Mouse (Mus musculus) heart, embryonic 14.5 days (tissue): ENCODE data around the gene Lrrc9. TPM values are rescaled to one million over a fixed set of nuclear protein-coding genes. Genes with fewer than 3 reads are reported as not detected.

Source experiments
- ATAC-seq: fragments of 200-750 bp; cut with Nextera tagmentation; 2 replicates; pipeline ENCODE4 v1.8.0; 2017; ENCODE audit warnings: low read depth, moderate TSS enrichment; ENCODE audit not compliant: insufficient number of reproducible peaks, insufficient read depth, low FRiP score
- H3K27ac ChIP-seq, 2 experiments: fragments of 200-500 bp in 1 of 2; fragments of 300-500 bp in 1 of 2; sonication (generic) in 1 of 2; replicated peaks in 1 of 2; 2 replicates each; pipeline ENCODE4 v1.5.1; 2012 to 2014; ENCODE audit warnings: low read depth in 2 of 2, low read length in 2 of 2, control low read depth in 1 of 2, mild to moderate bottlenecking in 1 of 2, mixed read lengths in 1 of 2; ENCODE audit not compliant: control insufficient read depth in 1 of 2, insufficient read depth in 1 of 2
- H3K27me3 ChIP-seq: fragments of 300-500 bp; sonication (generic); 2 replicates; pipeline ENCODE4 v1.6.1; 2014; ENCODE audit warnings: mild to moderate bottlenecking, low read length, control low read depth; ENCODE audit not compliant: control insufficient read depth, insufficient read depth
- H3K36me3 ChIP-seq: fragments of 300-500 bp; sonication (generic); 2 replicates; pipeline ENCODE4 v1.6.1; 2014; ENCODE audit warnings: mild to moderate bottlenecking, control low read depth, low read length, mixed read lengths; ENCODE audit not compliant: control insufficient read depth, insufficient read depth
- H3K4me1 ChIP-seq, 2 experiments: fragments of 200-500 bp in 1 of 2; fragments of 300-500 bp in 1 of 2; sonication (generic) in 1 of 2; 2 replicates each; pipeline ENCODE4 v1.6.1; 2012 to 2014; ENCODE audit warnings: low read length in 2 of 2, control low read depth in 1 of 2, mixed read lengths in 1 of 2; ENCODE audit not compliant: control insufficient read depth in 2 of 2, insufficient read depth in 2 of 2
- H3K4me2 ChIP-seq: fragments of 300-500 bp; sonication (generic); 2 replicates; pipeline ENCODE4 v1.6.1; 2014; ENCODE audit warnings: mild to moderate bottlenecking, low read length
- H3K4me3 ChIP-seq, 2 experiments: fragments of 200-500 bp in 1 of 2; fragments of 300-500 bp in 1 of 2; sonication (generic) in 1 of 2; 2 replicates each; pipeline ENCODE4 v1.5.1; 2012 to 2014; ENCODE audit warnings: low read length in 2 of 2, mild to moderate bottlenecking in 2 of 2, control low read depth in 1 of 2, low read depth in 1 of 2, moderate library complexity in 1 of 2; ENCODE audit not compliant: control insufficient read depth in 1 of 2, insufficient read depth in 1 of 2
- H3K9ac ChIP-seq: fragments of 300-500 bp; sonication (generic); 2 replicates; pipeline ENCODE4 v1.6.1; 2014; ENCODE audit warnings: mild to moderate bottlenecking, low read length
- H3K9me3 ChIP-seq: fragments of 300-500 bp; sonication (generic); 2 replicates; pipeline ENCODE4 v1.6.1; 2016; ENCODE audit warnings: low read length, control low read depth; ENCODE audit not compliant: control insufficient read depth
- WGBS: fragments of 180-500 bp; shearing (Covaris S2); extraction: QIAGEN DNeasy Blood & Tissue Kit; methylation state at CpG from one replicate; pipeline ENCODE4 v1.1.7; 2014; 5-methylcytosine and 5-hydroxymethylcytosine counted together
- polyA plus RNA-seq: library from polyadenylated mRNA; unstranded; fragments of >200 nt; fragmentation: Nextera tagmentation; extraction: Ambion mirVana; gene quantifications from 2 replicates; pipeline ENCODE4 v1.2.1, GENCODE M21; 2014

The Lrrc9 gene
- polyA plus RNA-seq = 0.77 and 1.1 TPM in 2 replicates

GRCm38 (mm10) chr12:72441839-72442576 lies at the start of gene Lrrc9:
Lrrc9 (plus strand) TSS chr12:72441866.
- Histone ChIP-seq H3K4me3 (peak within 1 kb of the TSS; percentile 44 to 54), H3K27ac (0 out of 4 replicates have a peak within 1 kb of the TSS, but pooled peaks of 1 of the 2 experiments have one; percentile 47), H3K4me1 (no peaks in the 10 kb centered on the region; a peak in 1 of 4 replicates), H3K36me3 (no peaks in the 10 kb centered on the region), H3K27me3 (no peaks in the 10 kb centered on the region), H3K9me3 (no peaks in the 10 kb centered on the region), H3K4me2 (peak within 1 kb of the TSS; percentile 94), H3K9ac (peak within 1 kb of the TSS; percentile 73)
- peak; percentile 69 for ATAC-seq
- WGBS = 1% methylated on average over 31 of the region's 31 CpGs

DNA sequence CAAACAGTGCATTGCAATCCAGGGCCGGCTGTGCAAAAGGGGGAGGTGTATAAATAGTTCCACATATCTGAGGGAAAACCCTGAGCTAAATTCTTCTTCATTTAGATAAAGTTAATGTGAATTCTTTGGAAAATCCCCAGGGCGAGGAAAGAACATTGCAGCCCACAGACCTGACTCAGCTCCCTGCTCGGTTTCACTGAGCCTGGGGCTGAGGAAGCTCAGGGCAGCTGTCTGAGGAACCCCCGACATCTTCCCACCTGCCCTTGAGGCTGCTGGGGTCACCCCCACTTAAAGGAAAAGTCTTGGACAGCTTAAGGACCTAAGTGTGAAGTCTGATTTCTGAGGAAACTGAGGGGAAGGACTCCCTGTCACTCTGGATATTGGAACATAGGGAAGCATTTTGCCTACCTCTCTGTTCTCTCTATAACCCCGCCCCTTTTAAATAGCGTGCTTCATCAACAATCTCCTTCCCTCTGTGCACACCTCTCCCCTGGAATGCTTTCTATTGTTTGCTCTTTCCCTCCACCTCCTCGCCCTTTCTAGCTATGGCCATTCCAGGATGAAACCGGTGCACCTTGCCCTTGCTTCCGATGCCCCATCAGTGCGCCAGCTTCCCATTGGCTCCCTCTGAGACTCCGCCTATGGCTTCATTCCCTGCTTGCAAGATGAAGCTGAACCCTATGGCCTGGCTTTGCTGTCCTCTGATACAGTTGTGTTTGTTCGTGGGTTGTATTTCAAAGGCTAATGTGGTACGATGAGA lies 48.4 kb upstream of the Lrrc9 start:
- H3K4me2 ChIP-seq = no peak overlapping the region
- no peak overlapping the region for H3K4me3 ChIP-seq
- no peak for ATAC-seq
- no peak overlapping the region for H3K9ac ChIP-seq
- H3K27me3 ChIP-seq = no peaks in the 10 kb centered on the region
- H3K36me3 ChIP-seq = no peaks in the 10 kb centered on the region
- no peaks in the 10 kb centered on the region for H3K4me1 ChIP-seq
- WGBS = 51% methylated on average over 13 of the region's 13 CpGs
- no peak overlapping the region for H3K27ac ChIP-seq
- no peaks in the 10 kb centered on the region for H3K9me3 ChIP-seq

- no peak for ATAC-seq
- 54% methylated on average over 5 of the region's 5 CpGs for WGBS
Measured at GRCm38 (mm10) chr12:72405031-72405430, 36.6 kb upstream of the Lrrc9 start.

GRCm38 (mm10) chr12:72407146-72407545 lies 34.5 kb upstream of the Lrrc9 start:
- no peaks in the 10 kb centered on the region for H3K36me3 ChIP-seq
- peaks cover 25% of the 10 kb centered on the region for H3K27me3 ChIP-seq
- H3K4me1 ChIP-seq = peaks cover 9 to 14% of the 10 kb centered on the region in 2 experiments
- H3K9ac ChIP-seq = no peak overlapping the region
- no peak for ATAC-seq
- WGBS = 14% methylated on average over 11 of the region's 11 CpGs
- H3K9me3 ChIP-seq = no peaks in the 10 kb centered on the region
- H3K27ac ChIP-seq = no peak overlapping the region
- peak overlapping the region; percentile 99 for H3K4me2 ChIP-seq
- peak overlapping the region in 1 of 2 experiments; percentile 69; a peak in 1 of 4 replicates for H3K4me3 ChIP-seq

More at GRCm38 (mm10) chr12:72405031-72405430, 36.6 kb upstream of the Lrrc9 start:
- Histone ChIP-seq H3K4me3 (no peak overlapping the region), H3K36me3 (no peaks in the 10 kb centered on the region), H3K27ac (no peak overlapping the region), H3K4me1 (peaks cover 9 to 14% of the 10 kb centered on the region in 2 experiments), H3K27me3 (peaks cover 25% of the 10 kb centered on the region), H3K4me2 (no peak overlapping the region), H3K9me3 (no peaks in the 10 kb centered on the region), H3K9ac (no peak overlapping the region)

DNA sequence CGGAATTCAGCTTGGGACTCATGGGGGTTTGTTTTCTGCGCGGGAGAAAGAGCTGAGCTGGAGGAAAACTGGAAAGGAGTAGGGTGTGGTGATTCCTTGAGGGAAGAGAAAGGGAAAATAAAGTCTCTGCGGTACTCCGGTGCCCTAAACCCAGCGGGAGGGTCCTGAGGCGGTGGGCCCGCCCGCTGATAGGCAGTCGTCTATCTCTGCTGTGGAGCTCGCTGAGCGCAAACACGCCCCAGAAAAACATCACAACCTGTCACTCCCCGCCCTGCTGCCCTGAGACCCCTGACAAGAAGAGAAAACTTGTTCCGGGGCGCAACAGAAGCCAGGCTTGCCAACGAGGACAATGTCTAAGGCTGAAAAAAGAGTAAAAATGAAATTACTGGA lies 34.0 kb upstream of the Lrrc9 start:
- H3K9ac ChIP-seq = no peak overlapping the region

DNA sequence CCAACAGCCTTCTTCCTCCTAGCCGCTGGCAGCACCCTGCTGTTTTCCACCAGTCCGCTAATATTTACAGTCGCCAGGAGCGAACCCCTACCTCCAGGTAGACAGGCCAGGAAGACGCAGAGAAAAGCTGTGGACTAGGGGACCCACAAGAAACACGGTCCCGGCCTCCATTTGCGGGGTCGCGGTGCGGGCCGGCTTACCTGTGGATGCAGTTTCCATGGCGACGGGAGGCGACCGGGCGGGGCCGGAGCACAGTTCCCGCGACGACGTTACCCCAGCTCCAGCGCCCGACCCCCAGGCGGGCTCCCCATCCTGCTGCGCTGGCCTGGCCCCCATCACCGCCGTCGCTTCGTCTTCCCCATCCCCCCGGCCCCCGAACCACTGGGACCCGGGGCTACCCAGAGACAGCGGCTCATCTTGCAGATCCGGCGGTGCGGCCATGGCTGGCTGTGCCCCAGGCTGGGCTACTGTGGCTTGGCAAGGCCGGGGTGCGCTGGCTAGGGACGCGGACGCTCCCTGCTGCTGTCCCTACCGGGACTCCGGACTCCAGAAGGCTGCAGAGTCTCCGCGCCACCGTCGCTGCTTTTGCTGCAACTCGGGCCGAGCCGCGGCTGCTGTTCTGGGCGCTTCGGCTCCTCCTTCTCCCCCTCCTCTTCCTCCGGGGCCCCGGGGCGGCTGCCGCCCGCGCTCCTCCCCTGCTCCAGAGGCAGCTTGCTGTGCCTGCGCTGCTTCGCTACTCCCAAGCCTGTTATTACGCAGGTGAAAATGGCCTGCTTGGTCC lies 33.4 kb upstream of the Lrrc9 start:
- H3K9me3 ChIP-seq = no peaks in the 10 kb centered on the region
- under 1% methylated on average over 60 of the region's 63 CpGs for WGBS

More for the DNA sequence above, 34.0 kb upstream of the Lrrc9 start:
- no peaks in the 10 kb centered on the region for H3K9me3 ChIP-seq
- H3K4me1 ChIP-seq = peaks cover 9 to 14% of the 10 kb centered on the region in 2 experiments
- peaks cover 25% of the 10 kb centered on the region for H3K27me3 ChIP-seq
- ATAC-seq = no peak
- WGBS = under 1% methylated on average over 17 of the region's 17 CpGs
- no peaks in the 10 kb centered on the region for H3K36me3 ChIP-seq
- peak overlapping the region; percentile 99 for H3K4me2 ChIP-seq
- H3K4me3 ChIP-seq = peak overlapping the region; percentile 58 to 69
- no peak overlapping the region for H3K27ac ChIP-seq

GRCm38 (mm10) chr12:72408954-72409353 lies 32.7 kb upstream of the Lrrc9 start, which contains the start of gene Rtn1:
Rtn1 (minus strand) TSS chr12:72409054.
- ATAC-seq = no peak
- Histone ChIP-seq H3K27ac (no peak within 1 kb of the TSS), H3K4me3 (peak within 1 kb of the TSS; percentile 58 to 69), H3K4me2 (peak within 1 kb of the TSS; percentile 99), H3K27me3 (peaks cover 25% of the 10 kb centered on the region), H3K36me3 (no peaks in the 10 kb centered on the region), H3K4me1 (peaks cover 9 to 14% of the 10 kb centered on the region in 2 experiments), H3K9me3 (no peaks in the 10 kb centered on the region), H3K9ac (peak within 1 kb of the TSS; percentile 65)
- 44% methylated on average over 6 of the region's 6 CpGs for WGBS

More for the DNA sequence above, 33.4 kb upstream of the Lrrc9 start:
- Histone ChIP-seq H3K9ac (peak overlapping the region; percentile 65), H3K4me1 (peaks cover 9 to 14% of the 10 kb centered on the region in 2 experiments), H3K4me3 (peak overlapping the region; percentile 58 to 69), H3K27me3 (peaks cover 25% of the 10 kb centered on the region), H3K27ac (no peak overlapping the region), H3K36me3 (no peaks in the 10 kb centered on the region), H3K4me2 (peak overlapping the region; percentile 99)
- peak; percentile 35; the same call in 1 of the 2 replicates for ATAC-seq
